Mouse (Mus musculus): ENCODE data around the gene Plxnd1.

Gene Plxnd1

DNA sequence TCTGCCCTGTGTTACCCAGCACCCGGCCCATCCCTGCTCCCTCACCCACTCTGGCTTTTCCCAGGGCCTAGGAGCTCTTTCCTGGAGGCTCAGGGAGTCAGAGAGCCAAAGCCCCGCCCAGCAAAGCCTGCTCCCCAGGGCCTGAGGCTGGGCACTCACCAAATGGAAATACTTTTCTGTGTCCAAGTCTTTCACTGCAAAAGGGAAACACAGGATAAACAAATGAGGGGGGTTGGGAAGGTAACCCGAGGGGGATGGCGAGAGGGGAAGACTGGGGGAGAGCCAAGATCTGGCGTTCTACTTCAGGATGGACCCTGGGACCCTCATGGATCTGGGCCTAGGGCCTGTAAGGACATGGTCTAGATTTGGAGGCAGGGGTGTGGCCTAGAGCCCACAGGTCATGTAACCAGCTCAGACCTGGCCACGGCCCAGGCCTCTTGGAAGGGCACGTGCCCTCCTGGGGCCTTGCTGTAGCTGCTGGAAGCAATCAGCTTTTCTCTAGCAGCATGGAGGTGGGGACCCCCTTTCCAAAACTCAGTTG is 35.6 kb downstream of the Plxnd1 start:
- in situ Hi-C loops (cut with MboI, MseI) = no loop called here

- in situ Hi-C loops (cut with MboI, MseI) = no loop called here
Observed at GRCm38 (mm10) chr6:115958445-115958844, 36.4 kb downstream of the Plxnd1 start.

- in situ Hi-C loops (cut with MboI, MseI) = no loop called here
Observed at GRCm38 (mm10) chr6:115957681-115958080, 37.1 kb downstream of the Plxnd1 start.

GRCm38 (mm10) chr6:115956922-115957601 is 37.7 kb downstream of the Plxnd1 start:
- in situ Hi-C loops (cut with MboI, MseI) = no loop called here

DNA sequence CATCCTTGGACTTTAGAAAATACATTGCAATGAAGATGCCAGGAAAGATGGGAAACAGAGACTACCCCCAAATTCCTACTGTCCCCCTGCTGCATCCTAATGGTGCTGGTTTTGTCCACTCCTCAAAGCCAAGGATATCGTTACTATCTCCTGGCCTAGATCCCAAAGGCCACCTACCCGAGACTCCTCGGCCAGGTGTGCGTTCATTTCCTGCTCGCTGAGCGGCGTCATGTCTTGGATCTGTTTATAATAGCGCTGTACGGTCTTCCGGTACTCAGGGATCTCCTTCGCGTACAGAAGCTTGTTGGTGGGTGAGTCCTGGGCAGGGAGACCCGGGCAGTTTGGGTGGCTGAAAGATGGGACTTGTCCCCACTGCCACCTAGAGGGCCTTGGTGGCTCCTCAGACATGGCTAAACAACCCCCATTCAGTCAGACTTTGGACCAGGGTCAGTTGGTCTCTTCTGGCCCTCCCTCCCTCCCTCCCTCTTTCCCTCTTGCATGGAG is 38.3 kb downstream of the Plxnd1 start:
- in situ Hi-C loops (cut with MboI, MseI) = no loop called here

- in situ Hi-C loops (cut with MboI, MseI) = no loop called here
Observed at GRCm38 (mm10) chr6:115955664-115956063, 39.1 kb downstream of the Plxnd1 start.

DNA sequence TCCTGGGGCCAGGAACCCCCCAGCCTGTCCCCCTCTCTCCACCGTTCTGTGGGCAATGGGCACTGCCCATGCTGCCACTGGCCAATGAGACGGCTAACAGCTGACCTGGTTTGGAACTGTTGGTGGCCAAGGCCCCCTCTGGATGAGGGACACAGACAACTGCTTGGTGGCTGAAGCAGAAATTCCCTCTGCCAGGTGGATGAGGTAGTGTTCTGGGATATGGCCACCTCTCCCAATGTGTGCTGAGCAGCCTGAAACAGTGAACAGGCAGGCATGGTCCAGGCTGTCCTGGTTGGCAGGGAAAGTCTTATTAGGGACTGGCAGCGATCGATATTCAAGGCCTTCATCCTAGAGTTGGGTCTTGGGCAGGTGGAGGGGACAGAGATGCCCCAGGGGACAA is 39.6 kb downstream of the Plxnd1 start:
- in situ Hi-C loops (cut with MboI, MseI) = no loop called here

DNA sequence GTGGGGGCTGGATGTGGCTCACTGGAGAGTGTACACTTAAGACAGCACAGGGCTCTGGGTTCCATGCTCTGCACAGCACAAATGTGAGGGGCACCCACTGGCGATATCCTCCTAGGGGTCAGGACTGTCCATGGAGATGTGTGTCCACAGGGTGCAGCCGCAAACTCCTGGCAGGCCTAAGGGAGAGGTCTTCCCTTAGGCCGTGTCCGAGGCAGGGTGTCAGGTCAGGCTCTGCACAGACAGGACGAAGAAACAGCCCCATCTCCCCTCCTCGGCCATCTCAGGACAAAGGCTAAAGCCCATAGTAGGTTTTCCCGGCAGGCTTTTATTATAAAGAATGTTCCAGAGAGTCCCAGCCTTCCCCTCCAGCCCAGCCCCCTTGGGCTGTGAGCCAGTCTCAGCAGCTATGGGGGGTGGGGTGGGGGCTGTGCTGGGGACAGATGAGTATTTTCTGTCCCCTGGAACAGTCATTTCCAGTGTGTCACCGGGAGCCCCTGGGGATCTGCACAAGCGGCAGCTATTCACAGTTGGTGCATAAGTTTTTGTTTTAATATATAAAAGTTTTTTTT is 40.2 kb downstream of the Plxnd1 start:
- in situ Hi-C loops (cut with MboI, MseI) = no loop called here

DNA sequence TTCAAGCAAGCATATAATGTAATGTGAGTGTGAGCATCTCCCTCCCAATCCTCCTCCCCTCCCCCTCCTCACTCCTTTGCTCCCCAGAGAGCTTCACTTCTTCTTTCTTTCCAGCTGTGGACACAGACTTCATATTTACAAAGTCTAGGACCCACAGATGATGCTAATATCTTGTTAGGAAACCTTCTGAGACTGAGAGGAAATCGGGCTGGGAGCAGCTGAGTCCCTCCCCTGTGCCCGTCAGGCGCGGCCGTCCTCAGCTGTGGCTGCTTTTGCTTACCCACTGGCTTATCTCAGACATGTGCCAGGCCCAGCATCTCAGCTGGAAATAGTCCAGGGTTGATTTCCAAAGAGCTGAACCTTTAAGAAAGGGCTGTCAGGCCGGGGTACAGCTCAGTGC is 48.4 kb downstream of the Plxnd1 start:
- in situ Hi-C loops (cut with MboI, MseI) = no loop called here

- in situ Hi-C loops (cut with MboI, MseI) = no loop called here
Observed at GRCm38 (mm10) chr6:115945633-115946032, 49.2 kb downstream of the Plxnd1 start.

- in situ Hi-C loops (cut with MboI, MseI) = no loop called here
Observed at GRCm38 (mm10) chr6:115944638-115945037, 50.2 kb downstream of the Plxnd1 start, which contains the start of gene H1foo. TSS of gene H1foo (plus strand) at chr6:115944938.

- in situ Hi-C loops (cut with MboI, MseI) = no loop called here
Observed at GRCm38 (mm10) chr6:115943498-115944427, 51.0 kb downstream of the Plxnd1 start.

DNA sequence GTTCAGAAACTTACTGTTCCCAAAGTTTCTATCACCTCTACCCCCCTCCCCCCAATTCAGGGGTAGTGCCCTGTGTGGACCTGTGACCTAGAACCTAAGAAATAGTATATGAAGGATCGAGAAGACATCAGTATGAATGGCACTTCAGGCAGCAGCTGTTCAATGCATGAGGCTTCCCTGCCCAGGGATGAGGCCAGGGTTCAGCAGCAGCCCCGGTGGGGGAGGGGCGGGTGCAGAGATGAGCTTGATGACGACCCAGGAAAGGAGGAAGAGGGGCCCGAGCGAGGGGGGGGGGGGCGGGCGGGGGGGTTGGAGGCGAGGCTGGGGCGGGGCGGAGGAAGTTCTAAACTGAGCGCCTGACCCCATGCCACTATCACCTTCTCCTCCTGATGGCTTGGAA is 53.7 kb downstream of the Plxnd1 start:
- in situ Hi-C loops (cut with MboI, MseI) = no loop called here

- in situ Hi-C loops (cut with MboI, MseI) = no loop called here
Observed at GRCm38 (mm10) chr6:115940603-115941002, 54.2 kb downstream of the Plxnd1 start.

DNA sequence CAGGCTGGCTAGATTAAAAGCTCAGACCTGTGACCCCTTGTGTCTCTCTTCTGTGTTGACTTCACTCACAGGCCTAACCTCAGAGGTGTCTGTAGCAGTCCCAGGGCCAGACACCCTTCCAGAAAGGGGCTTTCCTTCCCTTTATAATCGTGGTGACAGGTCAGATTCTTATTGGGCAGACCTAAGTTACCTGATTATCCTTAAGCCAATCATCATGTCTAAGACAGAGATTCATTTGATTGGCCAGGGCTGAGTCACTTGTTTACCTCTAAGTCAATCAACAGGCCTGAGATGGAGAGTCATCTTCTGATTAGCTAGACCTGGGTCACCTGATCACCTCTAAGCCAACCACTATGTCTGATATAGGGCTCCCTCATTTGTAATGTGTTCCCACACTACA is 56.0 kb downstream of the Plxnd1 start:
- in situ Hi-C loops (cut with MboI, MseI) = no loop called here

DNA sequence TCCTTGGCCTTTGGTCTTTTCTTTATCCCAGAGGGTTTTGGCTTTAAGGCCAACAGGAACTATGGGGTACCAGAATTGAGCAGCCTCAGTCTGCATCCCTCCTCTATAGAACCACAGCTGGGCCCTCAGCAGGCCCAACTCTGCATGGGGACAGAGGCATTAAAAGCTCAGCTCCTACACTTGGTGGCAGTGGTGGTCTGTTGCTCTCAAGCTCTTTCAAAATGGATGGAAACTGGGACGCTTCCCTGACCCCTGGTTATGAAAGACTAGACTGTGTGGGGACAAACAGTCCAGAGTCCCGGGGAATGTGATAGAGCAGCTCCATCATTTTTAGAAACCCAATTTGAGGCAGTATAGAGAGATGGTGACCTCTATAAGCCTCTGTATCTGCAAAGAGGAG is 56.8 kb downstream of the Plxnd1 start:
- in situ Hi-C loops (cut with MboI, MseI) = no loop called here

DNA sequence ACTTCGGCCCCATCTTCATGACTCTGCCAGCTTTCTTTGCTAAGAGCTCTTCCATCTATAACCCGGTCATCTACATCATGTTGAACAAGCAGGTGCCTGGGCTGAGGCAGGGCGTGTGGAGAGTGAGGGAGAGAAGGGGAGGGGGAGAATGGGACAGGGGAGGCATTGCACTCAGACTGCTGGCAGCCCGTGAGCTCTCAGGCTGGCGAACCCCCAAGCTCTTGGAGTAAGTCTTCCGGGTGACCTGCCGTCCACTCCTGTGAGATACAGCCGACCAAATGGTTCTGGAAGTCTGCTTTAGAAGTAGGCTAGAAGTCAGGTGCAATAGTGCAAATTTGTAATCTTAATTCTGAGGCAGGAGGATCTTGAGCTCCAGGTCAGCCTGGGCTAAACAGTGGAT is 59.3 kb downstream of the Plxnd1 start:
- in situ Hi-C loops (cut with MboI, MseI) = no loop called here

- in situ Hi-C loops (cut with MboI, MseI) = no loop called here
Observed at GRCm38 (mm10) chr6:115932391-115932790, 62.4 kb downstream of the Plxnd1 start.

DNA sequence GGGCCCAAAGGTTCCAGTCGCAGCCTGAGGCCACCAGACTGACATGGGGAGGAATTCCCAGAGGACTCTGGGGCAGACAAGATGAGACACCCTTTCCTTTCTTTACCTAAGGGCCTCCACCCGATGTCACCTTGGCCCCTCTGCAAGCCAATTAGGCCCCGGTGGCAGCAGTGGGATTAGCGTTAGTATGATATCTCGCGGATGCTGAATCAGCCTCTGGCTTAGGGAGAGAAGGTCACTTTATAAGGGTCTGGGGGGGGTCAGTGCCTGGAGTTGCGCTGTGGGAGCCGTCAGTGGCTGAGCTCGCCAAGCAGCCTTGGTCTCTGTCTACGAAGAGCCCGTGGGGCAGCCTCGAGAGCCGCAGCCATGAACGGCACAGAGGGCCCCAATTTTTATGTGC is 63.2 kb downstream of the Plxnd1 start, which contains the start of gene Rho:
TSS of gene Rho (plus strand) at position 110 of the 400 bp plus-strand sequence.
- in situ Hi-C loops (cut with MboI, MseI) = no loop called here

GRCm38 (mm10) chr6:115930018-115930417 is 64.8 kb downstream of the Plxnd1 start:
- in situ Hi-C loops (cut with MboI, MseI) = no loop called here

GRCm38 (mm10) chr6:115927292-115928242 is 67.2 kb downstream of the Plxnd1 start:
- in situ Hi-C loops (cut with MboI, MseI) = no loop called here
